Mouse (Mus musculus): ENCODE data around the gene Erfe. TPM values are rescaled to one million over a fixed set of nuclear protein-coding genes. Genes with fewer than 3 reads are reported as not detected.

Erfe gene
- total RNA-seq, 2 experiments from 2014 or later = 0.18 to 0.57 TPM

- no peak for DNase-seq (ENCODE audit: low spot score in 2 of 2)
These were observed 3.8 kb downstream of the Erfe start for GRCm38 (mm10) chr1:91370055-91370454.

- no peak for DNase-seq (ENCODE audit: low spot score in 2 of 2)
These were observed 7.2 kb downstream of the Erfe start for GRCm38 (mm10) chr1:91373414-91373835.

GRCm38 (mm10) chr1:91380453-91381090 is 14.3 kb downstream of the Erfe start:
- peak; percentile 83 to 88 for DNase-seq (ENCODE audit: low spot score in 2 of 2)

- no peak for DNase-seq (ENCODE audit: low spot score in 2 of 2)
These were observed 14.9 kb downstream of the Erfe start for GRCm38 (mm10) chr1:91381091-91381471.

GRCm38 (mm10) chr1:91390369-91390768 is 24.1 kb downstream of the Erfe start:
- no peak for DNase-seq (ENCODE audit: low spot score in 2 of 2)

- peak in 1 of 2 experiments; percentile 31 for DNase-seq (ENCODE audit: low spot score in 2 of 2)
These were observed 31.7 kb downstream of the Erfe start for GRCm38 (mm10) chr1:91397927-91398259.

GRCm38 (mm10) chr1:91398260-91399062 is 32.2 kb downstream of the Erfe start, which contains the start of gene Ilkap:
Gene Ilkap (minus strand): TSS chr1:91398815.
- DNase-seq (ENCODE audit: low spot score in 2 of 2) = peak; percentile 74 to 84

- no peak for DNase-seq (ENCODE audit: low spot score in 2 of 2)
These were observed 38.7 kb downstream of the Erfe start for GRCm38 (mm10) chr1:91404976-91405375.

GRCm38 (mm10) chr1:91405406-91406169 is 39.4 kb downstream of the Erfe start:
- peak in 1 of 2 experiments; percentile 39 for DNase-seq (ENCODE audit: low spot score in 2 of 2)

GRCm38 (mm10) chr1:91407819-91408218 is 41.6 kb downstream of the Erfe start:
- no peak for DNase-seq (ENCODE audit: low spot score in 2 of 2)

- DNase-seq (ENCODE audit: low spot score in 2 of 2) = no peak
These were observed 45.5 kb downstream of the Erfe start for GRCm38 (mm10) chr1:91411631-91412285.

- DNase-seq (ENCODE audit: low spot score in 2 of 2) = peak; percentile 34 to 41
These were observed 46.2 kb downstream of the Erfe start for GRCm38 (mm10) chr1:91412286-91413029.

- peak; percentile 85 to 90 for DNase-seq (ENCODE audit: low spot score in 2 of 2)
These were observed 46.8 kb downstream of the Erfe start for GRCm38 (mm10) chr1:91413030-91413506.

- no peak for DNase-seq (ENCODE audit: low spot score in 2 of 2)
These were observed 47.3 kb downstream of the Erfe start for GRCm38 (mm10) chr1:91413536-91413897.

GRCm38 (mm10) chr1:91413898-91414594 is 47.8 kb downstream of the Erfe start, which contains the start of gene Hes6:
Gene Hes6 (minus strand): TSS chr1:91414038.
- peak; percentile 81 to 87 for DNase-seq (ENCODE audit: low spot score in 2 of 2)

GRCm38 (mm10) chr1:91414903-91415302 is 48.7 kb downstream of the Erfe start:
- no peak for DNase-seq (ENCODE audit: low spot score in 2 of 2)

- no peak for DNase-seq (ENCODE audit: low spot score in 2 of 2)
These were observed 49.1 kb downstream of the Erfe start for GRCm38 (mm10) chr1:91415311-91415710.

- DNase-seq (ENCODE audit: low spot score in 2 of 2) = no peak
These were observed 51.8 kb downstream of the Erfe start for GRCm38 (mm10) chr1:91417991-91418390.

- no peak for DNase-seq (ENCODE audit: low spot score in 2 of 2)
These were observed 53.8 kb downstream of the Erfe start for GRCm38 (mm10) chr1:91419862-91420600.
